Mouse (Mus musculus) kidney, postnatal 0 days (tissue): Measurements from ENCODE around the gene Rasl10a. TPM values are rescaled to one million over a fixed set of nuclear protein-coding genes. Genes with fewer than 3 reads are reported as not detected.

Source experiments
- ATAC-seq: fragments of 200-750 bp; cut with Nextera tagmentation; replicated peaks from 2 replicates; pipeline ENCODE4 v1.8.0; 2017; ENCODE audit warnings: low read depth, moderate number of reproducible peaks, moderate TSS enrichment, moderate library complexity; ENCODE audit not compliant: low FRiP score
- DNase-seq: peaks from one replicate; pipeline ENCODE4 v3.0.0-alpha.2; 2016; ENCODE audit warnings: low spot score
- H3K27ac ChIP-seq: fragments of 300-500 bp; sonication (generic); 2 replicates; pipeline ENCODE4 v1.5.1; 2014; ENCODE audit warnings: mild to moderate bottlenecking
- H3K27me3 ChIP-seq: fragments of 300-500 bp; sonication (generic); 2 replicates; pipeline ENCODE4 v1.6.1; 2014; ENCODE audit warnings: low read length, mixed read lengths; ENCODE audit not compliant: insufficient read depth
- H3K36me3 ChIP-seq: fragments of 300-500 bp; sonication (generic); 2 replicates; pipeline ENCODE4 v1.6.1; 2014; ENCODE audit warnings: low read length, mixed read lengths; ENCODE audit not compliant: insufficient read depth
- H3K4me1 ChIP-seq: fragments of 300-500 bp; sonication (generic); replicated peaks from 2 replicates; pipeline ENCODE4 v1.6.1; 2014; ENCODE audit warnings: antibody characterized with exemption, low read length, mixed read lengths; ENCODE audit not compliant: insufficient read depth
- H3K4me2 ChIP-seq: fragments of 300-500 bp; sonication (generic); 2 replicates; pipeline ENCODE4 v1.6.1; 2014; ENCODE audit warnings: mild to moderate bottlenecking, low read length, moderate library complexity, mixed read lengths
- H3K4me3 ChIP-seq: fragments of 300-500 bp; sonication (generic); replicated peaks from 2 replicates; pipeline ENCODE4 v1.5.1; 2014; ENCODE audit warnings: low read depth, low read length
- H3K9ac ChIP-seq: fragments of 300-500 bp; sonication (generic); 2 replicates; pipeline ENCODE4 v1.6.1; 2014; ENCODE audit warnings: low read depth, low read length
- H3K9me3 ChIP-seq: fragments of 300-500 bp; sonication (generic); replicated peaks from 2 replicates; pipeline ENCODE4 v1.6.1; 2016; ENCODE audit warnings: low read length, inconsistent platforms, mixed read lengths
- CTCF ChIP-seq: IDR thresholded peaks from 2 replicates; pipeline ENCODE4 v1.5.1; 2016; ENCODE audit warnings: antibody characterized with exemption, low read depth, mild to moderate bottlenecking, moderate library complexity
- WGBS: fragments of 180-500 bp; shearing (Covaris S2); extraction: QIAGEN DNeasy Blood & Tissue Kit; methylation state at CpG from one replicate; pipeline ENCODE4 v1.1.7; 2014; 5-methylcytosine and 5-hydroxymethylcytosine counted together
- polyA plus RNA-seq: library from polyadenylated mRNA; unstranded; fragments of >200 nt; fragmentation: Nextera tagmentation; extraction: Ambion mirVana; gene quantifications from 2 replicates; pipeline ENCODE4 v1.2.1, GENCODE M21; 2015

The Rasl10a gene
- polyA plus RNA-seq, 1 experiment from 2014 or later = 1.9 TPM

DNA sequence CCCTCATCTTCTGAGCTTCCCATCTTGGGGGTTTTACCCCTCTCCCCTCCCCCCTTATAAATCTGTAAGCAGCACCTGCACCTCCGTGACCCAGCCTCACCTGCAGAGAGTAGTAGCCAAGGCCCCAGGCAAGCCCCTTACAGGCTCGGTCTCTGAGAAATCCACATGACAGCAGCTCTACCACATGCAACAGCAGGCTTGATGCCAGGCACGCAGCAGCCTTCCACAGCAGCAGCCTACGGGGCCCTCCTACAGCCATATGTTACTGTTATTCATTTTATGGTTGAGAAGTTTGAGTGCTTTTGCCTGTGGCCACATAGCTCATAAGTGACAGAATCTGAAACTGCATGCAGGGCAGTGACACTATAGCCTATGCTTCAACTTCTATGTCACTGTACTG, 22.5 kb upstream of the Rasl10a start:
- ATAC-seq (no peak), DNase-seq (no peak)
- Histone ChIP-seq H3K4me2 (no peak overlapping the region), H3K27ac (no peak overlapping the region), H3K36me3 (peaks cover 67% of the 10 kb centered on the region), H3K27me3 (no peaks in the 10 kb centered on the region), H3K9me3 (no peaks in the 10 kb centered on the region), H3K4me3 (no peak overlapping the region), H3K9ac (no peak overlapping the region), H3K4me1 (no peaks in the 10 kb centered on the region)
- 66% methylated on average over 4 of the region's 4 CpGs for WGBS
- TF ChIP-seq CTCF = no peak

DNA sequence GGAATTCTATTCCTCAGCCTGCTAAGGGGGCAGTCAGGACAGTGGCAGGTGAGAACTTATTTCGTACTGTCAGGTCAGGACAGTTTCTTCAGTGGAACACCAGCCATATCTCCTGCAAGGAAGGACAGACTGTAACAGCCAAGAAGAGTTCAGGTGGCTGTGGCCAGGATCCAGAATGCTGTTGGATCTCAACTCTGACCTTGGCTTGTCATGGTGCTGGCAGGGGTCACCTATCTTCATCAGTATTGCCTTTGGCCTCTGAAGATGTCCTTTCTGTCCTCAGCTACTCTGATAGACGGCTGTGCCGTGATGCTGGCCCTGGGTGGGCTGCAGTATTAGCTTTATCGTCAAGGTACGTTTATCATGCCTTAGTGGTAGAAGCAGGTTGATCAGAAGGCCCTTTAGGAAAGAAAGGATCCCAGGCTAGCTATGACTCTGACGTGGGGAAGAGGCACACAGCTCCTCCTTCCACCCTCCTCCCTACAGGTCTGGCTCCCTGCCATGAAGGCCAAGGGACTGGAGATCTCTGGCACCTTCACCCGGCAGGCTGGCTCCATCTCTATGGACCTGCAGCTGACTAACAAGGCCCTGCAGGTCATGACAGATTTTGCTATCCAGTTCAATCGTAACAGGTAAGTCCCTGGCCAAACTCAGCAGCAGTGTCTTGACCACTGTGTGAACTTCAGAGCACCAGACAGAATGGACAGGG, 20.6 kb upstream of the Rasl10a start:
- no peak overlapping the region for H3K4me3 ChIP-seq
- no peak for TF ChIP-seq CTCF
- peaks cover 3% of the 10 kb centered on the region; the same call in 1 of the 2 replicates for H3K4me1 ChIP-seq
- no peak overlapping the region for H3K27ac ChIP-seq
- H3K27me3 ChIP-seq = no peaks in the 10 kb centered on the region
- WGBS = 78% methylated on average over 8 of the region's 8 CpGs
- no peak overlapping the region for H3K4me2 ChIP-seq
- H3K9ac ChIP-seq = no peak overlapping the region
- ATAC-seq (no peak), DNase-seq (no peak)
- H3K36me3 ChIP-seq = peaks cover 63% of the 10 kb centered on the region
- no peaks in the 10 kb centered on the region for H3K9me3 ChIP-seq

GRCm38 (mm10) chr11:5040585-5040984, 17.3 kb upstream of the Rasl10a start:
- Histone ChIP-seq H3K9ac (no peak overlapping the region), H3K27me3 (no peaks in the 10 kb centered on the region), H3K4me3 (no peak overlapping the region), H3K4me2 (no peak overlapping the region), H3K27ac (no peak overlapping the region), H3K36me3 (peaks cover 39% of the 10 kb centered on the region), H3K9me3 (no peaks in the 10 kb centered on the region), H3K4me1 (peaks cover 3% of the 10 kb centered on the region; the same call in 1 of the 2 replicates)
- ATAC-seq (peak; percentile 14; the same call in 1 of the 2 replicates), DNase-seq (no peak)
- no peak for TF ChIP-seq CTCF
- WGBS = 92% methylated on average over 5 of the region's 5 CpGs

- no peak for TF ChIP-seq CTCF
- H3K9me3 ChIP-seq = no peaks in the 10 kb centered on the region
- ATAC-seq (no peak), DNase-seq (no peak)
- H3K4me2 ChIP-seq = no peak overlapping the region
- WGBS = 42% methylated on average over 18 of the region's 18 CpGs
- H3K4me1 ChIP-seq = peaks cover 3% of the 10 kb centered on the region; the same call in 1 of the 2 replicates
- H3K27me3 ChIP-seq = no peaks in the 10 kb centered on the region
- H3K27ac ChIP-seq = no peak overlapping the region
- no peak overlapping the region for H3K9ac ChIP-seq
- H3K36me3 ChIP-seq = peaks cover 39% of the 10 kb centered on the region
- H3K4me3 ChIP-seq = no peak overlapping the region
Measured at GRCm38 (mm10) chr11:5041144-5041780, 16.7 kb upstream of the Rasl10a start.

- Histone ChIP-seq H3K9ac (no peak overlapping the region), H3K4me1 (peaks cover 3% of the 10 kb centered on the region; the same call in 1 of the 2 replicates), H3K4me2 (no peak overlapping the region), H3K27me3 (no peaks in the 10 kb centered on the region), H3K36me3 (peaks cover 24% of the 10 kb centered on the region), H3K9me3 (no peaks in the 10 kb centered on the region), H3K27ac (no peak overlapping the region), H3K4me3 (no peak overlapping the region)
- ATAC-seq = no peak
- peak; percentile 5; the same call in 1 of the 2 replicates for TF ChIP-seq CTCF
- no peak for DNase-seq
- WGBS = 84% methylated on average over 8 of the region's 8 CpGs
Measured at GRCm38 (mm10) chr11:5042645-5043381, 15.1 kb upstream of the Rasl10a start.

DNA sequence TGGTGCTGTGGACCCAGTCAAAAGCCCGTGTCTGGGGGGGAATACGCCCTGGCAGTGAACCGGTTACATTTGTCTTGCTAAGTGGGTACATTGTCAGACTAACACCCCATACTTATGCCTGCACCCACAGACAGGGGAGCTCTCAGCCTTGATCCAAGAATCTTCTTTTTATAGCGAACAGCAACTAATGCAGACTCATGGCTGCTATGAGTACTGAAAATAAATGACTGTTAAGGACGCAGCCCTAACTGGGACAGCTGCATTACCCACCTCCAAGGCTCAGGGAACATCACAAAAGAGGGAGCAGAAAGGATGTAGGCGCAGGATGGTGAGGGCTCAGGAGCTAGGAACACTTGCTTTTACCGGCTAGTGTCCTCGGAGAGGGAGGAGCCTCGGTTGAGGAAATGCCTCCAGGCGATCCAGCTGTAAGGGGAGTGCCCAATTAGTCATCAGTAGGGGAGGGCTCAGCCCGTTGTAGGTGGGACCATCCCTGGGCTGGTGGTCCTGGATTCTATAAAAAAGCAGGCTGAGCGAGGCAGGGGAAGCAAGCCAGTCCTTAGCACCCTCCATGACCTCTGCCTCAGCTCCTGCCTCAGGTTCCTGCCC, 11.5 kb upstream of the Rasl10a start:
- Histone ChIP-seq H3K9ac (no peak overlapping the region), H3K27ac (no peak overlapping the region), H3K4me3 (no peak overlapping the region), H3K27me3 (no peaks in the 10 kb centered on the region), H3K9me3 (no peaks in the 10 kb centered on the region), H3K4me2 (no peak overlapping the region), H3K36me3 (0 out of 2 replicates have a peak, but pooled peaks cover 3% of the 10 kb centered on the region), H3K4me1 (no peaks in the 10 kb centered on the region)
- TF ChIP-seq CTCF = no peak
- no peak for DNase-seq
- 43% methylated on average over 12 of the region's 12 CpGs for WGBS
- ATAC-seq = no peak
